Mouse (Mus musculus): ENCODE measurements around the gene Stoml1. TPM values are rescaled to one million over a fixed set of nuclear protein-coding genes. Genes with fewer than 3 reads are reported as not detected.

The Stoml1 gene
- polyA plus RNA-seq, 1 experiment from 2014 or later: 142 TPM

- Histone ChIP-seq H3K4me2 (ENCODE audit: low read length) (no peak overlapping the region), H3K9me3 (ENCODE audit: control insufficient read depth, low read length) (no peaks in the 10 kb centered on the region), H3K27me3 (replicated peaks; ENCODE audit: control insufficient read depth, insufficient read depth, low read length) (no peaks in the 10 kb centered on the region), H3K27ac (ENCODE audit: low read depth, low read length) (0 out of 2 replicates have a peak overlapping the region, but pooled peaks have one; percentile 25), H3K9ac (ENCODE audit: low read depth, low read length) (no peak overlapping the region), H3K4me3 (ENCODE audit: low read length) (no peak overlapping the region), H3K36me3 (ENCODE audit: control insufficient read depth, insufficient read depth, low read length) (no peaks in the 10 kb centered on the region), H3K4me1 (ENCODE audit: control insufficient read depth, insufficient read depth, low read depth, low read length) (peaks cover 6% of the 10 kb centered on the region; the same call in 1 of the 2 replicates)
- no peak for ATAC-seq
- whole genome bisulfite sequencing: 28% methylated on average over 8 of the region's 8 CpGs
These were observed 22.3 kb downstream of the Stoml1 start for GRCm38 (mm10) chr9:58275115-58275774.

- Histone ChIP-seq H3K9ac (ENCODE audit: low read depth, low read length) (no peak overlapping the region), H3K9me3 (ENCODE audit: control insufficient read depth, low read length) (no peaks in the 10 kb centered on the region), H3K27me3 (replicated peaks; ENCODE audit: control insufficient read depth, insufficient read depth, low read length) (no peaks in the 10 kb centered on the region), H3K36me3 (ENCODE audit: control insufficient read depth, insufficient read depth, low read length) (no peaks in the 10 kb centered on the region), H3K4me1 (ENCODE audit: control insufficient read depth, insufficient read depth, low read depth, low read length) (peaks cover 6% of the 10 kb centered on the region; the same call in 1 of the 2 replicates), H3K4me2 (ENCODE audit: low read length) (no peak overlapping the region), H3K4me3 (ENCODE audit: low read length) (no peak overlapping the region), H3K27ac (ENCODE audit: low read depth, low read length) (0 out of 2 replicates have a peak overlapping the region, but pooled peaks have one; percentile 7)
- no peak for ATAC-seq
- WGBS: 74% methylated on average over 3 of the region's 3 CpGs
These were observed 22.8 kb downstream of the Stoml1 start for GRCm38 (mm10) chr9:58275797-58276196.

DNA sequence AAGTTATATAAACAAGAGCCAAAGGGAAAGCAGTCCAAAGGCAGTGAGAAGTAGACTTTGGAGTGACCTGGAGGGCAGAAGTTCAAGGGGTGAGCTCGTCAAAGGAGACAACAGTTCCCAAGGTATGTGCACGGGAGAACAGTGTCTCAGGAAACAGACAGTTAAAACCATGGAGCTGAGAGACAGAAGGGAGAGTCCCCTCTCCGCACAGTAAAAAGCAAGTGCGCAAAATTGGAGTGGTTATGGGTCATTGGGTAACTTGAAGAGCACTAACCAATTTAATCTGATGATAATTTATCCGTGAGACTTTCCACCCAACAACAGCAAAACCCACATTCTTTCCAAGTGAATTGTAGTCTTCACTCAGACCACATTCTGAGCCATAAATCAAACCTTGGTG is 23.4 kb downstream of the Stoml1 start:
- Histone ChIP-seq H3K27me3 (replicated peaks; ENCODE audit: control insufficient read depth, insufficient read depth, low read length) (no peaks in the 10 kb centered on the region), H3K4me2 (ENCODE audit: low read length) (no peak overlapping the region), H3K9me3 (ENCODE audit: control insufficient read depth, low read length) (no peaks in the 10 kb centered on the region), H3K4me1 (ENCODE audit: control insufficient read depth, insufficient read depth, low read depth, low read length) (peaks cover 6% of the 10 kb centered on the region; the same call in 1 of the 2 replicates), H3K4me3 (ENCODE audit: low read length) (no peak overlapping the region), H3K27ac (ENCODE audit: low read depth, low read length) (no peak overlapping the region), H3K9ac (ENCODE audit: low read depth, low read length) (no peak overlapping the region), H3K36me3 (ENCODE audit: control insufficient read depth, insufficient read depth, low read length) (no peaks in the 10 kb centered on the region)
- 37% methylated on average over 5 of the region's 5 CpGs for WGBS
- no peak for ATAC-seq

DNA sequence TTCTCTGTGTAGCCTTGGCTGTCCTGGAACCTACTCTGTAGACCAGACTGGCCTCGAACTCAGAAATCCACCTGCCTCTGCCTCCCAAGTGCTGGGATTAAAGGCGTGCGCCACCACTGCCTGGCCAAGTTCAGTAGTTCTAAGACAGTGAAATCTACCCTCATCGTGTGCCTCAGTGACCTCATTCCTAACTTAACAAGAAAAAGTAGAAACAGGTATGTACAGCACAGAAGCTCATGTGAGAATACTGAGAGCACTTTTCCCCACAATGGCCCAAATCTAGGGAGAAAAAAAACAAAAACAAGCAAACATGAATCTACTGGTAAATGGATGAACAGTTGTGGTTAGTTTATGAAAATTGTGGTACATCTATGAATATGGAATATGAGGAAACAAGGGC is 25.3 kb downstream of the Stoml1 start:
- H3K4me3 ChIP-seq (ENCODE audit: low read length): no peak overlapping the region
- no peaks in the 10 kb centered on the region for H3K27me3 ChIP-seq (replicated peaks; ENCODE audit: control insufficient read depth, insufficient read depth, low read length)
- H3K9ac ChIP-seq (ENCODE audit: low read depth, low read length): no peak overlapping the region
- H3K4me1 ChIP-seq (ENCODE audit: control insufficient read depth, insufficient read depth, low read depth, low read length): peaks cover 6% of the 10 kb centered on the region; the same call in 1 of the 2 replicates
- WGBS: 98% methylated on average over 4 of the region's 4 CpGs
- H3K4me2 ChIP-seq (ENCODE audit: low read length): no peak overlapping the region
- no peaks in the 10 kb centered on the region for H3K36me3 ChIP-seq (ENCODE audit: control insufficient read depth, insufficient read depth, low read length)
- no peaks in the 10 kb centered on the region for H3K9me3 ChIP-seq (ENCODE audit: control insufficient read depth, low read length)
- H3K27ac ChIP-seq (ENCODE audit: low read depth, low read length): no peak overlapping the region
- ATAC-seq: no peak

GRCm38 (mm10) chr9:58278821-58279723 is 26.1 kb downstream of the Stoml1 start:
- WGBS: 53% methylated on average over 4 of the region's 4 CpGs
- Histone ChIP-seq H3K4me3 (ENCODE audit: low read length) (no peak overlapping the region), H3K4me1 (ENCODE audit: control insufficient read depth, insufficient read depth, low read depth, low read length) (peaks cover 6% of the 10 kb centered on the region; the same call in 1 of the 2 replicates), H3K9me3 (ENCODE audit: control insufficient read depth, low read length) (no peaks in the 10 kb centered on the region), H3K4me2 (ENCODE audit: low read length) (no peak overlapping the region), H3K36me3 (ENCODE audit: control insufficient read depth, insufficient read depth, low read length) (no peaks in the 10 kb centered on the region), H3K27ac (ENCODE audit: low read depth, low read length) (no peak overlapping the region), H3K27me3 (replicated peaks; ENCODE audit: control insufficient read depth, insufficient read depth, low read length) (no peaks in the 10 kb centered on the region), H3K9ac (ENCODE audit: low read depth, low read length) (no peak overlapping the region)
- no peak for ATAC-seq

DNA sequence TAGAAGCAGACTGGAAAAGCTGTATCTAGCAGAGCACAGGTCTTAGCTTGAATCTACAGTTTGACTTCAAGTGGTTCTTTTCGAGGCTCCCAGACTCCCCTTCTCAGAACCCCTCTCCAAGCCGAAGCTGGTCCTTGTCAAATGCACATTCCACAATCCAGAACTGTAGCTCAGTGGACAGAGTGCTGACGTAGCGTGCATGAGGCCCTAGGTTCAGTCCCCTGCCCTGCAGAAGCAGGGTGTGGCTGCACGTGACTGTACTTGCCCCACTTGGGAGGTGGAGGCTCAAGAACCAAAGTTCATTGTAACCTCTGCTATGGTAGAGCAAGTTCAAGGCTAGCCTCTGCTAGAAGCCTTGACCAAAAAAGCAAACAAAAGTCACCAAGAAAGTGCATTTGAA is 26.8 kb downstream of the Stoml1 start:
- Histone ChIP-seq H3K9ac (ENCODE audit: low read depth, low read length) (no peak overlapping the region), H3K4me2 (ENCODE audit: low read length) (no peak overlapping the region), H3K9me3 (ENCODE audit: control insufficient read depth, low read length) (no peaks in the 10 kb centered on the region), H3K4me3 (ENCODE audit: low read length) (no peak overlapping the region), H3K36me3 (ENCODE audit: control insufficient read depth, insufficient read depth, low read length) (no peaks in the 10 kb centered on the region), H3K27ac (ENCODE audit: low read depth, low read length) (no peak overlapping the region), H3K4me1 (ENCODE audit: control insufficient read depth, insufficient read depth, low read depth, low read length) (peaks cover 6% of the 10 kb centered on the region; the same call in 1 of the 2 replicates), H3K27me3 (replicated peaks; ENCODE audit: control insufficient read depth, insufficient read depth, low read length) (no peaks in the 10 kb centered on the region)
- no peak for ATAC-seq
- 76% methylated on average over 5 of the region's 5 CpGs for WGBS

DNA sequence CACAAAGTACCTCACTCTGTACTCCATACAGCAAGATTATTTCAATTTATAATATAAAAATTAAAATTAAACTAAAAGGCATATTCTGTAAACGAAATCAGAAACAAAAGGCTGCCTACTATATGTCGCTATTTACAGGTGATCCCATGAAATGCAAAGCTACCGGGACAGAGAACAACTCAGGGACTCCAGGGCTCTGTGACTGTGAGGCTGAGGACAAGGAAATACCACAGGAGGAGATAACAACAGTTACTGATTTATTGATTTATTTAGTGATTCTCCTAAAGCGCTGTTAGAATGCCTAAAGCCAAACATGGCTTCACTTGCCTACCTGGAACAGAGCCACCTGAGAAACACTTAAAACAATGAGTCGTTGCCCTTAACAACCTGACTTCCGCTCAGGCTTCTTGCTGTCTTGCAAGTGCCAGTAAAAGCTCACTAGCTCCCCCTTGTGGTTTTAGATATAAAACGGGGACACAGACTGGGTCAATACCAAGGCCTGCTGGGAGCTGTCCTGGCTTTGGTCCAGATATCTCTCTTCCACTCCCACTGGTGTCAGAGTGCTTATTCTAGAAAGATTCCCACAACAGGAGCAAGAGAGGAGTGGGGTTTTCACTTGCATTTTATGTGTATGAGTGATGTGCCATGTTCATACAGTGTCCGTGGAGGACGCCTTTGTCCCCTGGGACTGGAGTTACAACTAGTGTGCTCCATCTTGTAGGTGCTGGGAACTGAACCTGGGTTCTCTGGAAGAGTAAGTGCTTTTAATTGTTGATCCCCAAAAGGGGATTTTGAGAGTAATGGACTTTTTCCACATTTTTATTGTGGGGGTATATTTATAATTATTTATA is 27.5 kb downstream of the Stoml1 start:
- H3K27me3 ChIP-seq (replicated peaks; ENCODE audit: control insufficient read depth, insufficient read depth, low read length): no peaks in the 10 kb centered on the region
- peak; percentile 86 for ATAC-seq
- no peak overlapping the region for H3K27ac ChIP-seq (ENCODE audit: low read depth, low read length)
- H3K36me3 ChIP-seq (ENCODE audit: control insufficient read depth, insufficient read depth, low read length): no peaks in the 10 kb centered on the region
- 36% methylated on average over 9 of the region's 9 CpGs for WGBS
- H3K4me3 ChIP-seq (ENCODE audit: low read length): no peak overlapping the region
- H3K4me2 ChIP-seq (ENCODE audit: low read length): no peak overlapping the region; the same call in 1 of the 2 replicates
- H3K4me1 ChIP-seq (ENCODE audit: control insufficient read depth, insufficient read depth, low read depth, low read length): peaks cover 4% of the 10 kb centered on the region; the same call in 1 of the 2 replicates
- H3K9ac ChIP-seq (ENCODE audit: low read depth, low read length): no peak overlapping the region
- no peaks in the 10 kb centered on the region for H3K9me3 ChIP-seq (ENCODE audit: control insufficient read depth, low read length)

- no peak for ATAC-seq
- 57% methylated on average over 3 of the region's 3 CpGs for WGBS
These were observed 28.6 kb downstream of the Stoml1 start for GRCm38 (mm10) chr9:58281597-58281996.

More at GRCm38 (mm10) chr9:58281597-58281996, 28.6 kb downstream of the Stoml1 start:
- no peak overlapping the region for H3K4me3 ChIP-seq (ENCODE audit: low read length)
- H3K36me3 ChIP-seq (ENCODE audit: control insufficient read depth, insufficient read depth, low read length): no peaks in the 10 kb centered on the region
- no peaks in the 10 kb centered on the region for H3K9me3 ChIP-seq (ENCODE audit: control insufficient read depth, low read length)
- no peak overlapping the region for H3K9ac ChIP-seq (ENCODE audit: low read depth, low read length)
- no peak overlapping the region for H3K4me2 ChIP-seq (ENCODE audit: low read length)
- no peaks in the 10 kb centered on the region for H3K27me3 ChIP-seq (replicated peaks; ENCODE audit: control insufficient read depth, insufficient read depth, low read length)
- H3K4me1 ChIP-seq (ENCODE audit: control insufficient read depth, insufficient read depth, low read depth, low read length): no peaks in the 10 kb centered on the region
- no peak overlapping the region for H3K27ac ChIP-seq (ENCODE audit: low read depth, low read length)

Measured in hindbrain, embryonic 16.5 days (tissue).